Mouse (Mus musculus): ENCODE measurements at regions not wholly inside any gene's neighbourhood (a gene's known extent, or its start where the extent isn't known, plus 50 kb on each side); places are given as distances from the start of the nearest gene placed in this dataset. TPM values are rescaled to one million over a fixed set of nuclear protein-coding genes. Genes with fewer than 3 reads are reported as not detected.
A peak's percentile ranks its signal among the peaks of the same experiment; 100 is the strongest.

- Histone ChIP-seq H3K4me2 (replicated peaks) (no peak overlapping the region), H3K27ac (no peak overlapping the region), H3K4me3 (replicated peaks) (no peak overlapping the region), H3K36me3 (no peaks in the 10 kb centered on the region), H3K9ac (replicated peaks) (no peak overlapping the region), H3K4me1 (replicated peaks) (peaks cover 10% of the 10 kb centered on the region), H3K9me3 (no peaks in the 10 kb centered on the region), H3K27me3 (no peaks in the 10 kb centered on the region)
- no peak for ATAC-seq
- 90% methylated on average over 5 of the region's 5 CpGs for WGBS
These were observed 642.4 kb upstream of the Tmpo start for GRCm38 (mm10) chr10:91823499-91823898.

- H3K4me2 ChIP-seq (replicated peaks): no peak overlapping the region
- ATAC-seq: no peak
- 86% methylated on average over 3 of the region's 3 CpGs for WGBS
- no peak overlapping the region for H3K9ac ChIP-seq (replicated peaks)
- H3K9me3 ChIP-seq: no peaks in the 10 kb centered on the region
- H3K27ac ChIP-seq: no peak overlapping the region
- H3K4me3 ChIP-seq (replicated peaks): no peak overlapping the region
- no peaks in the 10 kb centered on the region for H3K4me1 ChIP-seq (replicated peaks)
- no peaks in the 10 kb centered on the region for H3K36me3 ChIP-seq
- no peaks in the 10 kb centered on the region for H3K27me3 ChIP-seq
These were observed 623.8 kb upstream of the Tmpo start for GRCm38 (mm10) chr10:91804870-91805269.

MicroRNA genes in the stretch of these regions (microRNA counts, 519-probe panel; counts per million panel counts)
- microRNA mmu-miR-135a: 7,689 counts per million, percentile 100 among the panel's probes with 10 or more counts

Small RNA genes lying in the stretch of these regions (microRNA-seq; reads per million reads assigned to microRNA genes)
- not detected for gene Gm22582
- 471 reads per million, percentile 70 among the genes with 10 or more reads in this experiment for gene Mir1251
- gene Mir135a-2: 408 reads per million, percentile 68 among the genes with 10 or more reads in this experiment

Data from midbrain, embryonic 13.5 days (tissue).